Mouse (Mus musculus) bone marrow macrophage, adult 2 months (primary cell): ENCODE data around the gene L1cam. TPM values are rescaled to one million over a fixed set of nuclear protein-coding genes. Genes with fewer than 3 reads are reported as not detected.
A peak's percentile ranks its signal among the peaks of the same experiment; 100 is the strongest.

ENCODE experiments used
- H3K27ac ChIP-seq: 2 replicates; pipeline ENCODE4 v1.5.1; 2012; ENCODE audit warnings: low read depth, low read length; ENCODE audit not compliant: insufficient read depth
- H3K4me1 ChIP-seq: 2 replicates; pipeline ENCODE4 v1.6.1; 2012; ENCODE audit warnings: low read length; ENCODE audit not compliant: control insufficient read depth, insufficient read depth
- H3K4me3 ChIP-seq: 2 replicates; pipeline ENCODE4 v1.5.1; 2012; ENCODE audit warnings: mild to moderate bottlenecking, low read length, moderate library complexity; ENCODE audit not compliant: insufficient read depth
- CTCF ChIP-seq: IDR thresholded peaks from 2 replicates; pipeline ENCODE4 v1.5.1; 2012; ENCODE audit warnings: low read depth, mild to moderate bottlenecking, low read length, moderate library complexity
- POLR2A ChIP-seq: IDR thresholded peaks from 2 replicates; pipeline ENCODE4 v1.6.1; 2012; ENCODE audit warnings: mild to moderate bottlenecking, low read depth, low read length, borderline replicate concordance
- polyA plus RNA-seq: library from polyadenylated mRNA; stranded (reverse); fragments of >200 nt; gene quantifications from 2 replicates; pipeline ENCODE4 v1.2.4, GENCODE M21; 2012; ENCODE audit not compliant: missing spikeins, insufficient read depth, insufficient read length

The L1cam gene
- polyA plus RNA-seq, 1 experiment = 36.6 TPM

- TF ChIP-seq CTCF (no peak), POLR2A (no peak)
Observed at GRCm38 (mm10) chrX:73854326-73855086, 41.4 kb downstream of the L1cam start.

GRCm38 (mm10) chrX:73836691-73837090, 59.2 kb downstream of the L1cam start:
- Histone ChIP-seq H3K27ac (no peak overlapping the region), H3K4me3 (no peak overlapping the region), H3K4me1 (no peaks in the 10 kb centered on the region)
- TF ChIP-seq POLR2A (no peak), CTCF (no peak)

More at GRCm38 (mm10) chrX:73854326-73855086, 41.4 kb downstream of the L1cam start:
- H3K4me3 ChIP-seq = no peak overlapping the region
- H3K27ac ChIP-seq = no peak overlapping the region
- no peaks in the 10 kb centered on the region for H3K4me1 ChIP-seq

GRCm38 (mm10) chrX:73835731-73836130, 60.2 kb downstream of the L1cam start:
- Histone ChIP-seq H3K27ac (no peak overlapping the region), H3K4me1 (no peaks in the 10 kb centered on the region), H3K4me3 (no peak overlapping the region)
- TF ChIP-seq POLR2A (no peak), CTCF (no peak)

- Histone ChIP-seq H3K27ac (no peak within 1 kb of the TSS), H3K4me3 (peak within 1 kb of the TSS; percentile 56), H3K4me1 (no peaks in the 10 kb centered on the region)
- no peak for TF ChIP-seq POLR2A
Observed at GRCm38 (mm10) chrX:73824185-73825151, 71.4 kb downstream of the L1cam start, which contains the start of gene Pdzd4. TSS of gene Pdzd4 (minus strand) at chrX:73824969.

GRCm38 (mm10) chrX:73823747-73824146, 72.2 kb downstream of the L1cam start:
- TF ChIP-seq POLR2A (no peak), CTCF (no peak)
- H3K4me1 ChIP-seq = no peaks in the 10 kb centered on the region
- H3K27ac ChIP-seq = no peak overlapping the region
- no peak overlapping the region for H3K4me3 ChIP-seq

GRCm38 (mm10) chrX:73816596-73817314, 79.2 kb downstream of the L1cam start:
- H3K27ac ChIP-seq = no peak overlapping the region
- H3K4me3 ChIP-seq = no peak overlapping the region
- no peak for TF ChIP-seq CTCF
- TF ChIP-seq POLR2A = no peak
- no peaks in the 10 kb centered on the region for H3K4me1 ChIP-seq

- TF ChIP-seq POLR2A (no peak), CTCF (no peak)
- no peak overlapping the region for H3K4me3 ChIP-seq
- H3K27ac ChIP-seq = no peak overlapping the region
- no peaks in the 10 kb centered on the region for H3K4me1 ChIP-seq
Observed at GRCm38 (mm10) chrX:73815072-73815471, 80.8 kb downstream of the L1cam start.

- Histone ChIP-seq H3K27ac (no peak overlapping the region), H3K4me3 (no peak overlapping the region), H3K4me1 (no peaks in the 10 kb centered on the region)
- TF ChIP-seq POLR2A (no peak), CTCF (no peak)
Observed at GRCm38 (mm10) chrX:73805814-73806213, 90.1 kb downstream of the L1cam start.

Other genes starting within 250 kb of the L1cam start
- gene Pnck, start 236.0 kb downstream of the L1cam start, polyA plus RNA-seq = not detected in 2 replicates
- gene Slc6a8, start 223.0 kb downstream of the L1cam start, polyA plus RNA-seq = 39.8 and 41.2 TPM in 2 replicates
- 211 and 212 TPM in 2 replicates for gene Bcap31, start 179.9 kb downstream of the L1cam start, polyA plus RNA-seq
- 79.6 and 89.1 TPM in 2 replicates for gene Abcd1, start 179.5 kb downstream of the L1cam start, polyA plus RNA-seq
- gene Plxnb3, start 139.0 kb downstream of the L1cam start, polyA plus RNA-seq = 4.3 and 4.7 TPM in 2 replicates
- 1.2 and 1.5 TPM in 2 replicates for gene Srpk3, start 121.7 kb downstream of the L1cam start, polyA plus RNA-seq
- 123 and 136 TPM in 2 replicates for gene Idh3g, start 109.2 kb downstream of the L1cam start, polyA plus RNA-seq
- 213 and 220 TPM in 2 replicates for gene Ssr4, start 109.1 kb downstream of the L1cam start, polyA plus RNA-seq
- not detected in 2 replicates for gene Pdzd4, start 71.1 kb downstream of the L1cam start, polyA plus RNA-seq
- not detected in 2 replicates for gene Avpr2, start 4.0 kb downstream of the L1cam start, polyA plus RNA-seq
- gene Arhgap4, start 25.8 kb upstream of the L1cam start, polyA plus RNA-seq = 102 and 106 TPM in 2 replicates
- 29.6 and 34.5 TPM in 2 replicates for gene Naa10, start 25.8 kb upstream of the L1cam start, polyA plus RNA-seq
- 162 and 175 TPM in 2 replicates for gene Renbp, start 34.7 kb upstream of the L1cam start, polyA plus RNA-seq
- gene Hcfc1, start 70.3 kb upstream of the L1cam start, polyA plus RNA-seq = 37.1 and 39.9 TPM in 2 replicates
- gene Irak1, start 127.8 kb upstream of the L1cam start, polyA plus RNA-seq = 66.7 and 69.6 TPM in 2 replicates
- gene Opn1mw, start 231.4 kb upstream of the L1cam start, polyA plus RNA-seq = not detected in 2 replicates
- 26.2 and 27.3 TPM in 2 replicates for gene Mecp2, start 239.3 kb upstream of the L1cam start, polyA plus RNA-seq